Mouse (Mus musculus): ENCODE measurements around the gene Atcay.

GRCm38 (mm10) chr10:81200141-81200540, 30.5 kb downstream of the Atcay start:
- TF ChIP-seq POLR2A (IDR thresholded peaks at IDR 0.05; ENCODE audit: control insufficient read depth, low read depth, low read length) (no peak), CTCF (IDR thresholded peaks at IDR 0.05; ENCODE audit: control insufficient read depth, insufficient read depth, insufficient replicate concordance, low read depth, low read length) (no peak)

Measured in testis, adult 2 months (tissue).